Mouse (Mus musculus) layer of hippocampus, adult 11-12 months (tissue): ENCODE results near the gene Arl6ip4.

Experiments
- DNase-seq: peaks from one replicate; pipeline ENCODE4 v3.0.0; 2022; ENCODE audit warnings: low spot score

Gene Arl6ip4

DNA sequence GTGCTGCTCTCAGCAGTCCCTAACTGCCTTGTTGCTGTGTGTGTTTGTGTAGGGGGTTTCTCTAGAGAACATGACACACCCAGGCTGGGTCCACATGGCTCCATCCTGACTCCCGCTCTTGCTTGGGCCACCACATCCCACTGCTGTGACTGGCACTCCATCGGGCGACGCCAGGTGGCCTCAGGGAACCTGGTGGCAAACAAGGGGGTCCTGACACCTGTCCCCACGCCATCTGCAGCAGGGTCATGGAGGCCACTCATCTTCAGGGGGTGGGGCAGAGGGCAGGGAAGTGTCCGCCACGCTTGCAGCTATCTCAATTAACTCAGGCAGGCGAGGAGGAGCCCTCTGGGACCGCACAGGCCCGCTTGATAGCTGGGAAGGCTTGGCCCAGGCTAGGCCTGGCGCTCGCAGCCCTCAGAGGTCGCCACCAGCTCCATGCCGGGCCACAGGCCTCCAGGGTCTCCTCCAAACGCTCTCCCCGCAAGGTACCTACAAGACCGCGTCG, 20.8 kb upstream of the Arl6ip4 start:
- peak; percentile 40 for DNase-seq

DNA sequence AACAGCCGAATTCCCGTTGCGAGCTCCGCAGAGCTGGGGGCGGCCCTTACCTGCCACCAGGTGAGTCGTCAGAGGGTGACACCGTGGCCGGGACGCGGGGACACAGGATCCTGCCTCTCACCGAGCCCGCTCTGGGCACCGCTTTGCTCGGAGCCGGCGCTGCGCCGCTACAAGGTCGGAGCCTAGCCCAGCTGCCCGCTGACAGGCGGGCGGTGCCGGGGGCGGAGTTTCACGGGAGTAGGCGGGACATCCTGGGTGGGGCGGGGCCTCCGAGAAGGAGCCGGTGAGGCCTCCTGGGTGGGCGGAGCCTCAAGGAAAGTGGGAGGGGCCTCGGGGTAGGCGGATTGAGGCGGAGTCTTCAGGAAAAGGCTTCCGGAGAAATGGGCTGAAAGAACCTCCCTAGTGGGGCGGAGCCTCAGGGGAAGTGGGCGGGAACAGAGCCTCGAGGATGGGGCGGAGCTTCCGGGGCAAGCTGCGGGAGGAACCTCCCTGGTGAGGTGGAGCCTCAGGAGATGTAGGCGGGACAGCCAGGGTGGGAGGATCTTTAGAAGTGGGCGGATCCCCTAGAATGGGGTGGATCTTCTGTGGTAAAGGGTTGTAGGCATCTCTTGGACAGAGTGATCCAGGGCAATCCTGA, 20.2 kb upstream of the Arl6ip4 start, which contains the start of gene Abcb9:
Abcb9 (minus strand) TSS at position 203 of the 637 bp plus-strand sequence.
- DNase-seq, result peak; percentile 98

DNA sequence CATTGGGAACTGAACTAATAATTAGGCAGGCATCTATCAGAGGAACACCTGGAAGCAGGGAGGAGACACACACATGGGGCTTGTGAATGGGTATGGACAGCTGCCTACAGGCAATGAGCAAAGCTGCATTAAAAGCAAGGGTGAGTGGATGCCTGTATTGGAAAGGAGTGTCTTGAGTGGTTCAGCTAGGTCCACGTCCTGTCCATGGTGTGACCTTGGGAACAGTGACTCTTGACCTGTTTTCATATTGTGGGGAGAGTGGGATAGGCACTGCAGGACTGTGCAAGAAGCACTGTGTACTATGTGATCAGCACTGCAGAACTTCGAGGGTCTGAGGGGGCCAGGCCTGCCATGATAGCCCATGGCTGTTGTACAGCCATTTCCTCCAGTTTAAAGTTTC, 17.0 kb upstream of the Arl6ip4 start:
- DNase-seq, result no peak

DNA sequence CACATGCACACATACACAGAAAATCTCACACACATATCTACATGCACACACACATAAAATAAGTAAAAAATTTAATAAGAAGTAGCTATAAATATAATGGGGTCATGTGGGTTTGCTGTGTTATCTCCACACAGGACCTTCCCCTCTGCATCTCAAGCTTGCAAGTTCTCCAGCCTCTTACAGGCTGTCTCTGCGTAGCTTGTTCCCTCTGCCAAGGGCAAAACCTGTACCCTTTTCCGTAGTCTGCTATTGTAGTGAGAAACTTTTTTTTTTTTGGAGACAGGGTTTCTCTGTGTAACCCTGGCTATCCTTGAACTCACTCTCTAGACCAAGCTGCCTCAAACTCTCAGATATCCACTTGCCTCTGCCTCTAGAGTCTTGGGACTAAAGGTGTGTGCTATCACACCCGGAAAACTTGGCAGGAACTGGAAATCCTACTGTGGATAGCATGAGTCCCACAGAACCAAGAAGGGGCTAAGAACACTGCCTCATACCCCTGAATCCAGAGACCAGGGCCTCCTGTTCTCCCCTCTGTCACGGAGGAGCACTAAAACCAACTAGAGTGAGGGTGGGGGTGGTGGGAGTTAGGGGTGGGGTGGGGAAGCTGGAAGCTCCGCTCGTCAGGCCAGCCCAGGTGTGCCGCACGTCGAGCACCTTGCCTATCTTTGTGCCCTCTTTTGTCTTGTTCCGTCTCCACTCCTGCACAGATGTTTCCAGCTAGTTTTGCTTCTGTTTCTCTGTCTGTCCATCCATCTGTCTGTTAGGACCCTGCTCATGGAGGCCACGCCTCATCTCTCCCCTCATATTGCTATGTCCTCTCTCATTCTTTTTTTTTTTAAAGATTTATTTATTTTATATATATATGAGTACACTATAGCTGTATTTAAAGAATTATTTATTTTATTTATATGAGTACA, 15.5 kb upstream of the Arl6ip4 start:
- no peak for DNase-seq

DNA sequence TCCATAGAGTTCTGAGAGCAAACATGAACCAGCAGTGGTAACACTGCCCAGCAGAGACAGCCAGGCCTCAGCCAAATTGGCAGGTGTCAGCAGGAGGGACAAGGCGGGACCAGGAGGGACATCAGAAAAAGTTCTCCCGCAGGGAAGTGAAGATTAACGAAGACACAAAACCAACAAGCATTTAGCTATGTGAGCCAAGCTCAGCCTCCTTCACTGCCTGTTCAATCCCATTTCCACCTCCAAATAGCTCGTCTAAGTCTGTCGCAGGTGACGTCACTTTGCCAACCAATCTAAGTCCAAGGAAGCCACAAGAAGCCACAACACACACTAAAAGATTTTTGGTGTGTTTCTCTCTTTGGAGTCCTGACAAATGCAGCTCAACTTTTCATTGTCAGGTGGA, 13.6 kb upstream of the Arl6ip4 start:
- no peak for DNase-seq

DNA sequence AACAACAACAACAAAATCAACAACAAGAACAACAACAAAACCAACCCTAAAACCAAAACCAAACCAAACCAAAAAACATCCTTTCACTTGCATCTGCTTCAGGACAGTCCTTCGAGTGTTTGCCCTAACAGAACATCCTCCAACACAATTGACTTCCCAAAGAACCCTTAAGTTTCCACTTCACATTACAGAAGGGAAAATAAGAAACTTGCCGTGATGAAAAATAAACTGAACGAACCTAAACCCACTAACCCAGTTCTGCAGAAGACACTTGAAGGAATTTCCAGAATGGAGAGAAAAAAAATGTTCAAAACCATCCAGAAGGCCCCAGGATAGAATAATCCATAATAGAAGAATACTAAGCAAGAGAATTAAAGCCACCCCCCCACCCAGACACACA, 12.9 kb upstream of the Arl6ip4 start:
- no peak for DNase-seq

DNA sequence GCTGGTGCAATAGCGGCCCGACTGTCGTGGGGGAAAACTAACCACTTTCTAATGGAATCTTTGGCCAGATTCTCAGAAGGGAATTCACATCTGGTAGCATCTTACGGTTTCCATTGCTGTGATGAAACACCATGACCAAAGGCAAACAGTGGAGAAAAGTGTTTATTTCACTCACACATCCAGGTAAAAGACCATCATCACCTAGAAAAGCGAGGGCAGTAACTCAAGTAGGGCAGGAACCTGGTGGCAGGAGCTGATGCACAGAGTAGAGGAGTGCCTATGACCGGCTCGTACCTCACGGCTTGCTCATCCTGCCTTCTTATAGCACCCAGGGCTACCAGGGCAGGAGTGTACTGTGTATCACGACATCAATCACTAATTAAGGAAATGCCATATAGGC, 12.3 kb upstream of the Arl6ip4 start:
- no peak for DNase-seq

DNA sequence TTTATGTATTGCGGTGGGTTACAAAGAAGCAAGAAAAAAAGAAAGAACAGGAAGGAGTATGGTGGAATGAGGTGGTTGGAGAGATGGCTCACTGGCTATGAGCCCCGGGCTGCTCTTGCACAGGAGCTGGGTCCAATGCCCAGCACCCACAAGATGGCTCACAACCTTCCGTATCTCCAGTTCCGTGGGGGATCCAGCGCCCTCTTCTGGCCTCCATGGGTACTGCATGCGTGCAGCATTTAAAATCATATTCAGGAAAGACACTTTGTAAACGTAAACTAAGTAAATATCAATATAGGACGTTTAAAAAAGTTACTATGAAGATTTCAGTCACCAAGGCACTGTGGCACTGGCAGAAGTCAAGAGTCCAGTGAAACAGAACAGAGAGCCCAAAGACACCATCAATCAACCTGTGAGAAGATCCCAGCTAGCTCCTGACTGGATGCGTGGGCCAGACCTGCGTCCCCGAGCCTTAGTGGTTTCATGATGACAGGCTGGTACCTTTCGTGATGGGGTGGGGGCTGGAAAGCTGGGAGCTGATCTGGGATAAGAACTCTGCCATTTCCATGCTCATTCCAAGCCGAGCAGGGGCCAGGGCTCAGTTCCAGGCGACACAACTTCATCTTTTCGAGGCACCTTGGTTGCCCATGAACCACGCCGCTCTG, 4.7 kb upstream of the Arl6ip4 start:
- DNase-seq, result peak; percentile 56

DNA sequence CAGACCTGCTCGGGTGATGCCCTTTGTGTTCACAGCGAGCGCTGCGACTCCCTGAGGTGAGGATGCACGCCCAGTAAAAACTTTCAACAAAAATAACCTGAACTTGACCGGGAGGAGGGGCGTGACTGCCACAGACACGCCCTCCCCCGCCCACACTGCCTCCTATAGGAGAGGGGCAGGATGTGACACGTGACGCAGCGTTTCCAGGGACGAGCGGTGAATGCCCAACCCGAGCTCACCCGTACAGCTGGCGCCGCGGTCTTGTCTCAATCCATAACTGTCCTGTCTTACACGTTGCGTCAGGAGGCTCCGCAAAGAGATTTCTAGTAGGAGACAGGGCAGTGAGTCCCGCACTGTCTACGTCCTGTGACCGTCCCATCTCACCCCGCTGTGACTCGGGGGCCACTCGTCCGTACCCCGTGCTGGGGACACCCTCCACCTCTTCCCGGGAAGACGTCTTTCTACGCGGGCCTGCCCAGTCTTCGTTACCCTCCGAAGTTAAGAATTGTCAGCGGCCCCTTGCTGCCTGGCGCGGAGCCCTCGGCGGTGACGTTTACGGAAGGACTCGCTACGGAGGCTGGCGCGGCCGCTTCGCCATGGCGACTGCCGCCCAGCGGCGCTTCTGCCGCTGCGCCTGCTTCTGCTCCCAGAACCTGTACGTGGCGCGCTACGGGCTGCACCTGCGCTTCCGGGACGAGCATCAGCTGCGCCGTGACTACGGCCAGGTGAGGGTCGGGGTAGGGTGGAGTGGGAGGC, 4.0 kb upstream of the Arl6ip4 start, which contains the start of gene Ogfod2:
Ogfod2 (plus strand) TSS at position 556 of the 756 bp plus-strand sequence.
- peak; percentile 94 for DNase-seq

DNA sequence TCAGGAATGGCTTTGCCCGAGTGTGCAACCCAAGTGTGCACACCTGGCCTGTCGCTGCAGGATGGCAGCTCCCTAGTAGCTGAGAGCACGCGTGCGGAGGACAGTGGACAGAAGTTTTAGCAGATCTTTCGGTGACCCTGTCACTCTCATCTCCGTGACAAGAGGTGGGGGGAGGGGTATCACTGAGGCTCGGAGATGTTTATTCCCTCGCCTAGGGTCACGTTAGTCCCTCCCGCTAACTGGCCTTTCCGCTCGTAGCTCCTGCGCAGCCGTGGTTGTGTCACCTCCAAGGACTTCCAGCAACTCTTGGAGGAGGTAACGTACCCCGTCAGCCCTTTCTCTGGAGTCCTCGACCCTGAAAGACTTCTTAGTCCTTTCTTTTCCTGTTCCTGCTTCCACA, 3.4 kb upstream of the Arl6ip4 start:
- DNase-seq, result no peak

DNA sequence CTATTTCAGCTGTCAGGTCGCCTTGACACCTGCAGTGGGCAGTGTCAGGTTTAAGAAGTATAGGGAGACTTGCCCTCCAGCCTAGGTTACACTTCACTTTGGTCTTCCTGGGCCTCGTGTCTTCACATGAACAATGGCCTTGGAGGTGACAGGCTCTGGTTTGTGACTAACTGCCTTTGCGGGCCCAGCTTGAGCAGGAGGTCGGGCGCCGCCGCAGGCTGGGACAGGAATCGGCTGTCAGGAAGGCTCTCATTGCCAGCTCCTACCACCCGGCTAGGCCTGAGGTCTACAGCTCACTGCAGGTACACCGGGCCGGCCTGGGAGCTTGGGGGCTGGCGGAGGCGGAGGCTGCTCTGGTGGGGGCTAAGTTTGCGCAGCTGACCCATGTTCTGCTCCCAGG, 2.9 kb upstream of the Arl6ip4 start:
- DNase-seq, result peak; percentile 70

DNA sequence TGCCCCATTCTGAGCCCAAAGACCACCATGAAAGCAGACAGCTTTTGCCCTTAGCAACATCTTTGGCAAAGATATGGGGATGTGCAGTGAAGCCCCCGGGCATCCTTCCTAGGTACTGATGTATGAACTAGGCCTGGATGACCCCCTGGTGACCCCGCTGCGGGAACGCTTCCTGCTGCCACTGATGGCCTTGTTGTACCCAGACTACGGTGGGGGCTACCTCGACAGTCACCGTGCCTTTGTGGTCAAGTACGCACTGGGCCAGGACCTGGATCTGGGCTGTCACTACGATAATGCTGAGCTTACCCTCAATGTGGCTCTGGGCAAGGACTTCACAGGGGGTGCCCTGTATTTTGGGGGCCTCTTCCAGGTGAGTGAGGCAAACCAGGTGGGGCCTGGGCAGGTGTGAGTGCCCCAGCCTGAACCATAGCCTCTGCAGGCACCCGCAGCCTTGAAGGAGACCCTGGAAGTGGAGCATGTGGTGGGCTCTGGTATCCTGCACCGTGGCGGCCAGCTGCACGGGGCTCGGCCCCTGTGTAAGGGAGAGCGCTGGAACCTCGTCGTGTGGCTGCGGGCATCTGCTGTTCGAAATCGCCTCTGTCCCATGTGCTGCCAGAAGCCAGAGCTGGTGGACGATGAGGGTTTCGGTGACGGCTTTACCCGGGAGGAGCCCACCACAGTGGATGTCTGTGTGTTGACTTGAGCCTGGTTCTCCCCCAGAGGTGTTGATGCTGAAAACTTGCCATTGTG, 1.4 kb upstream of the Arl6ip4 start:
- no peak for DNase-seq

DNA sequence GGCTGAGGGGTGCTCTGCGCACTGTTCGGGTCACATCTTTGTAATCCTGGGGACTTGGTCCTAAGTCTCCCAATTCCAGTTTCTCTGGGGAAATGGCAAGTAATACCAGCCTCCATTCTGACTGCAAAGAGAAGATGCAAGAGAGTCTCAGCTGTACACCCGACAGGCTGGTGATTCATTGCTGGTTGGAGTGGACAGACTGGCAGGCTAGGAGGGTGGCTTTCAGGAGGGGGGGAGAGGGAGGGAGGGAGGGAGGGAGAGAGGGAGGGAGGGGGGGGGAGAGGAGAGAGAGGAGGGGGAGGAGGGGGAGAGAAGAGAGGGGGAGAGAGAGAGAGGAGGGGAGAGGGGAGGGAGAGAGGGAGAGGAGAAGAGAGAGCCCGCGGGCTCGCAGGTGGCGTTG, 358 bp upstream of the Arl6ip4 start:
- DNase-seq, result no peak

DNA sequence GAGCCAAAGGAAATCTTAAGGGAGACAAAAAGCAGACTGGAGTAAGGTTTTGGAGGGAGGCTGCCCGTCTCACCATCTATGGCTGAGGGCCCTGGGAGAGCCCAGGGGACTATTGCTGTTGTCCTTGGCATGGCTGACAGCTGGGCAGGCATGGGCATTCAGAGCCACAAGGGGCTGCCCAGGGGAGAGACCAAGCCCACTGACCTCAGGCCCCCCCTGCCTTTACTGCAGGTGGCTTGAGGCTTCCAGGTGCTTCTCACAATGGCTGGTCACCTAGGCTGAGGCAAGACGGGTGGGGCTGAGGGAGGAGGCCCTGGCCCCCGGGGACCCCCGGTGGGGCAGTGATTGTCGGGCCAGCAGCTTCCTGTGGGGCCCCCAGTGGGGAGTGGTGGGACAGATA, 3.3 kb downstream of the Arl6ip4 start:
- no peak for DNase-seq

DNA sequence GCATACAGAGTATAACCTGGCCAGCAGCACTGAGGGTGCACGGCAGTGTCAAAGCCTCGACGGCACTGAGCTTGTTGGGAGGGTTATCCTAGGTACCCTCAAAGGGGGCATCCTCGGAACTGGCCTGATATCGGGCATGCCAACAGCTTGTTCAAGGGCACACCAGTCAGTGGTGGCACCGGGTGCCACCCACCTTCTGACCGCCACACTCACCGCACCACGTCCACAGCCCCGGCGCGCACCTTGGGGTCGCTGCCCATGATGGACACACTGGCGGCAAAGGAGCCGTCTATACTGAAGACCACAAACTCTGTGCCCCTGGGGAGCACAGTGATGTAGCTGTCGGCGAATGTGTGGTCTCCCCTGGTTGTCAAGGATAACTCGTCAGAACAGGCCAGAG, 6.5 kb downstream of the Arl6ip4 start:
- DNase-seq, result no peak

DNA sequence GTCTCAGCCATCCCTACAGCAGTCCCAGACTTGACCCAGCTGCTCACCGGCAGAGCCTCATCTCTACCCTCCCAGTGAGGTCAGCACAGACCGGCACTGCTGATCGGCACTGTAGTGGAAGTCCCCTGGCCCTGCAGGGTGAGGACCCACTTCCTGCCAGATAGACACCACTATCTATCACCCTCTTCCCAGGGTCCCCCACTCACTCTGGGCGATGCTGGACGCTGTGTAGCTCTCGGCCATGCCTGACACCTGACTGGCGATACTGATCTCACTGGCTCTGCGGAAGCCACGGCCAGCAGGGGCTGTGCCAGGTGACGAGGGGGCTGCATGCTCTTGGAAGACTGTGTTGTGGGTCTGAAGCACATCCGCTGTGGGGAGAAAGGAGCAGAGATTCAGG, 9.2 kb downstream of the Arl6ip4 start:
- no peak for DNase-seq

DNA sequence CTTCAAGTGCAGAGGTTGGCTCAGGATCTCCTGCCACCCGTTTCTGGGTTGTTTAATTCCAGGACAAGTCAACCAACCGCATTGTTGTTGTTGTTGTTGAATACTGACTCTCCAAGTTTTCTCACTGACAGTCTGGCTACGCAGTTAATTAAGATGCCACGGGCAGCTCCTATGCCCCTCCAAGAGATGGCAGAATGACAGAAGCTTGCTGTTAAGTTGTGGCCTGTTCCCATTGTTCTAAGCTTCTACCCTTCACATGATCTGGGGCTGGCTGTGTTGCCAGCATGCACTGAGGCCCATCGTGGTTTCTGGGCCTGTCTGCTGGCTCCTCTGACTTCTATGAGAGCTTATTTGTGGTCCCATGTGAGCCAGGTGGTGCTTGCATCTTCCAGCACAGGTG, 18.4 kb downstream of the Arl6ip4 start:
- DNase-seq, result no peak

DNA sequence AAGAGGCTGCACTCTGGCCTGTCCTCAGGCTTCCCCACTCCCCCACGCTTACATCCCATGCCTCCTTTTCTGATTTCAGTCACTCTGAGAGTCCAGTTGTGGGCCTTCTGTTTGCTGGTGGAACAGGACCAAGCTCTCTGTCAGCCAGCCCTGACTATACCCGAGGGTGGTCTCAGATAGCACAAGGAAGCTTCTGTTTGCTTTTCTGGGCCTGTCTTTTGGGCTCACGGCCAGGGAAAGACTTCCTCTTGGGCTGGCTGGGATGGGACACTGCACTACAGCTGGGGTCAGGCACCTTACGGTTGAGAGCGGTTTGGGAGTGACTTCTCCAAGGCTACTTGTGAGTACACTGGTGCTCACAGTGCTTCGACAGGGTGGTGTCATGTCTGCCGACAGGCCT, 22.2 kb downstream of the Arl6ip4 start:
- DNase-seq, result no peak

DNA sequence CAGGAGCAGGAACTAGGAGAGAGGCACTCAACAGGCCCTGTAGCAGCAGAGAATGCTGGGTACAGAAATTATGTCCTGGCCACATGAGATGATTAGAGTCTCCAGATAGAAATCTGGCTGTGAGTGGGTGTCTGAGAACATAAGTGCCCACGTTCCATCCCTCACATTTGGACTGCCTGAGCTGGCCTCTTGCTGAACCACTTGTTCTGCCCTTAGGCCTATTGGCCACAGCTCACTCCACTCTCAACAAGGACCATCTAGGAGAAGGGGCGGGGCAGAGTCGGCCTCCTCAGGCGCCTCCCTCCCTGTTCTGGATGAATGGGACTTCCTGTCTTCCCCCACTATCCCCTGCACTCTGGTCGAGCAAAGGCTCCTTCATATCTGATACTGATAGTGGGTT, 33.1 kb downstream of the Arl6ip4 start:
- DNase-seq, result no peak

DNA sequence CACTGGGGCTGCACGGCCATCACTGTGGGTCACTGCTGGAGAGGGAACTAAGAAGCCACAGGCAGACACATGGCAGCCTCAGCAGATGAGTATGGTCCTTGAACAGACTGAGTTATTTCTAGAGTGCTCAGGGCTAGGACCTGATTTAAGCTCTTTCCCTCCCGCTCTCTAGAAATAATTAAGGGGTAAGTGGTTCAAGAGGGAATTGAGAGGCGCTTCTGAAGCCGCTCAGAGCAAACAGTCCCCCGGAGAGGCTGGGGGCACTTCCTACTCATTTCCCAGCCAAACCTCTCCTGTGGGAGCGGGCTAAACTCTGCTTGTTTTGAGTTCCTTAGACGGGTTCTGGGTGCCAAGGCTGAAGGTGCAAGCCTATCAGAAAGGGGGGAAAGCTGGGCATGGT, 35.0 kb downstream of the Arl6ip4 start:
- DNase-seq, result no peak

DNA sequence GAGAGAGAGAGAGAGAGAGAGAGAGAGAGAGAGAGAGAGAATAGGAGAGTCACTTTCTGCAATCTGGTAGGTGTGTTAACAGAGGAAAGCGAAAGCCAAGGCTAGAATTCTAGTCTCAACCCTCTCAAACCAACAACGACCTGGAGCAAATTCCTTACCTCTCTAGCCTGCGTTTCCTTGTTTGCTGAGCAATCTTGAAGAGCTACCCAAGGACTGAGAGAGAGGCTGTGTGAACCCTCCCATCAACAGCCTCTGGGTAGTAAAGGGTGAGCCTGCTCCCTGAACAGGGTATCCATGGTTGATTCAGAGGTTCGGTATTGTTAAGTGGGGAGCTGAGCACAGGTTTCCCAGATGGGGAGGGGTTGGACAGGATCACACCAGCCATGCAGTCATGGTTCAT, 36.8 kb downstream of the Arl6ip4 start:
- DNase-seq, result no peak
